Mouse (Mus musculus) gastrocnemius, postnatal 14 days (tissue): ENCODE measurements around the gene Wrap53. TPM values are rescaled to one million over a fixed set of nuclear protein-coding genes. Genes with fewer than 3 reads are reported as not detected.
"Not testable (repeated sequence)": the region's sequence is repeated elsewhere in the genome, so short reads cannot be mapped to it uniquely, and the experiment has no call there.

ENCODE experiments used
- DNase-seq: peaks from one replicate; pipeline ENCODE4 v3.0.0; 2021; ENCODE audit warnings: mixed read lengths
- intact Hi-C: fragments of 180-260 bp; cut with DNase I; formaldehyde crosslinking; loops from one replicate; pipeline ENCODE4 v1.15.1; 2025; ENCODE audit warnings: low total_unique reads
- long read RNA-seq, 2 experiments: library from polyadenylated mRNA; stranded (forward); transcript quantifications; one replicate each; pipeline ENCODE4 v2.0.0; 2021
- total RNA-seq, 2 experiments: library from RNA; stranded (reverse); gene quantifications; 2 replicates each; pipeline ENCODE4 v1.2.3; 2021

Wrap53 gene
- total RNA-seq: 1 to 10 TPM; 3.5 to 4.0 TPM
- long read RNA-seq, experiment 1, partial matches to known transcripts: 0 of 4 reads
- long read RNA-seq, experiment 1, other reads (novel, unspliced or antisense): 1 of 4 reads
- long read RNA-seq, experiment 2, partial matches to known transcripts: 1 of 2 reads
- long read RNA-seq, experiment 2, other reads (novel, unspliced or antisense): 0 of 2 reads

DNA sequence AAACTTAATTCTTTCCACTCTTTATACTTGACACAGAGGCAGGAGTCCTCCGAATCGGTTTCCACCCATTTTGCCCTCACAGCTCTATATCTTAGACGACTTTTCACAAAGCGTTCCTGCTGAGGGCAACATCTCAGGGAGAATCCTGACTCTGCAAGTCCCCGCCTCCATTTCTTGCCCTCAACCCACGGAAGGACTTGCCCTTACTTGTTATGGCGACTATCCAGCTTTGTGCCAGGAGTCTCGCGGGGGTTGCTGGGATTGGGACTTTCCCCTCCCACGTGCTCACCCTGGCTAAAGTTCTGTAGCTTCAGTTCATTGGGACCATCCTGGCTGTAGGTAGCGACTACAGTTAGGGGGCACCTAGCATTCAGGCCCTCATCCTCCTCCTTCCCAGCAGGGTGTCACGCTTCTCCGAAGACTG is at the start of gene Wrap53, which contains the start of gene Trp53:
TSS of gene Wrap53 (minus strand) at position 165 of the 424 bp plus-strand sequence.
TSS of gene Trp53 (plus strand) at position 269 of the 424 bp plus-strand sequence.
- intact Hi-C loops: no loop called here
- DNase-seq: peak; percentile 90

DNA sequence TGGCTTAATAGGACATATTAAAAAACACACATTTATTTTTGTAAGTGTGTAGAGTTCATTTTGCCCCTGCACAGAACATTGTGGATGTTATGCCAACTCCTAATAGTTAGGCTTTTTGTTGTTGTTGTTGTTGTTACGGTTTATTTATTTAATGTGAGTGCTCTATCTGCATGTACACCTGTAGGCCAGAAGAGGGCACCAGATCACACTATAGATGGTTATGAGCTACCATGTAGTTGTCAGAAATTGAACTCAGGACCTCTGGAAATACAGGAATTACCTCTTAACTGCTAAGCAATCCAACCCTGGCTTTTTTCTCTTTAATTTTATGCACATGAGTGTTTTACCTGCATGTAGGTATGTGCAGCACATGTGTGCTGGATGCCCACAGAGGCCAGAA is 49.7 kb upstream of the Wrap53 start:
- intact Hi-C loops: loop anchor here (5.0 kb wide), 1 partner anchor 37 kb away; the partner anchor contains the start of gene Cd68
- DNase-seq: no peak

DNA sequence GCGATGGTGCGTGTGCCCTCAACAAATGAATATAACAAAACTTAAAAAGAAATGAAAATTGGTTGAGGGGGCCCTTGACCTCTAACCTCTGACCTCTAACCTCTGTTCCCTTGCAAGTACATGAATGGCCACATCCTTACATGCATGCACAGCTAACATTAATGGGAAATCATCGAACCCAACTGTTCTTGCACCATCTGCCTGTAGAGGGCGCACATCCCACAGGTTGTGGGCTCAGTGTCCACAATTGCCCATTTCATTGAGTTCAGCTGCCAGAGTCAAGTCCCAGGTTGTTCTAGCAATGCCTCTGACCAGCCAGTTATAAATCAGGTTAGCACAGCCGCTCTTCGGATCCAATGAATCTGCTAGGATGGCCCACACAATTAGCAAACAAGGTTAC is 48.2 kb upstream of the Wrap53 start:
- intact Hi-C loops: loop anchor here (5.0 kb wide), 1 partner anchor 39 kb away; the partner anchor contains the start of gene Cd68
- DNase-seq: peak; percentile 67

DNA sequence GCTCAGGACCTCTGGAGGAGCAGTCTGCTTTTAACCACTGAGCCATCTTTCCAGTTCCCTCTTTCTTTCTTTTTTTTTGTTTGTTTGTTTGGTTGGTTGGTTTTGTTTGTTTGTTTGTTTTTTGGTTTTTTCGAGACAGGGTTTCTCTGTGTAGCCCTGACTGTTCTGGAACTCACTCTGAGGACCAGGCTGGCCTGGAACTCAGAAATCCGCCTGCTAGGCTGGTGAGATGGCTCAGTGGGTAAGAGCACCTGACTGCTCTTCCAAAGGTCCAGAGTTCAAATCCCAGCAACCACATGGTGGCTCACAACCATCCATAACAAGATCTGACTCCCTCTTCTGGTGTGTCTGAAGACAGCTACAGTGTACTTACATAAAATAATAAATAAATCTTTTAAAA is 44.3 kb upstream of the Wrap53 start:
- intact Hi-C loops, DNase-seq: not testable (repeated sequence)

DNA sequence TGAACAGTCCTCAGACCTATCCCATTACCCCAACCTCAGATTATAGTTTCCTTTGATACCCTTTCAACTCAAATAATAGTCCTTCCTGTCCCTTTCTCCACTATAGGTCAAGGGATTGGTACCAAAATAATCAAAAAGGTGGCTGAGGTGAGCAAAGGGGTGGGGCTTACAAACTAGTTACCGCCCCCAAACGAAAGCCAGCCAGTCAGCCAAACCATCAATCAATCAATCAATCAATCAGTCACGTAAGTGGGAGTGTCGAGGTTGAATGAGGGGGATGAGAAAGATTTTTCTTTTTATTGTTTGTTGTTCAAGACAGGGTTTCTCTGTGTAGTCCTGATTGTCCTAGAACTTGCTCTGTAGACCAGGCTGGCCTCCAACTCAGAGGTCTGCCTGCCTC is 43.0 kb upstream of the Wrap53 start:
- intact Hi-C loops: no loop called here
- no peak for DNase-seq

DNA sequence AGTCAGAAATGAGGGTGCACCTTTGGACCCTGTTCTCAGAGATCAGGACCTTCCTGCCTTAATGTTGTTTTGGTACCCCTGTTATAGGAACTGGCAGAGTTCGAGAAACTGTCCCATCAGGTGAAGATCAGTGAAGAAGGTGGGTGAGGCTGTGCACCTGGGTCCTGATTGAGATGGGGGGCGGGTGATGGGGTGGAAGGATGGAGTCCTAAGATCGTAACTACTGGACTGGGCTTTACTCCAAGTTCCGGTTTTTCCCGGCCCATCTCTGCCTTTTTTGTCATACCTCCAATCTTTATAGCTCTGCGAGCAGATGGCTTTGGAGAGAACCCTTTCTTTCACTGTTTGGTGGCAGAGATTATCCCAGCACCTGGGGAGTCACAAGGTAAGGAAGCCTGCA is 42.4 kb upstream of the Wrap53 start:
- intact Hi-C loops: no loop called here
- DNase-seq: no peak

DNA sequence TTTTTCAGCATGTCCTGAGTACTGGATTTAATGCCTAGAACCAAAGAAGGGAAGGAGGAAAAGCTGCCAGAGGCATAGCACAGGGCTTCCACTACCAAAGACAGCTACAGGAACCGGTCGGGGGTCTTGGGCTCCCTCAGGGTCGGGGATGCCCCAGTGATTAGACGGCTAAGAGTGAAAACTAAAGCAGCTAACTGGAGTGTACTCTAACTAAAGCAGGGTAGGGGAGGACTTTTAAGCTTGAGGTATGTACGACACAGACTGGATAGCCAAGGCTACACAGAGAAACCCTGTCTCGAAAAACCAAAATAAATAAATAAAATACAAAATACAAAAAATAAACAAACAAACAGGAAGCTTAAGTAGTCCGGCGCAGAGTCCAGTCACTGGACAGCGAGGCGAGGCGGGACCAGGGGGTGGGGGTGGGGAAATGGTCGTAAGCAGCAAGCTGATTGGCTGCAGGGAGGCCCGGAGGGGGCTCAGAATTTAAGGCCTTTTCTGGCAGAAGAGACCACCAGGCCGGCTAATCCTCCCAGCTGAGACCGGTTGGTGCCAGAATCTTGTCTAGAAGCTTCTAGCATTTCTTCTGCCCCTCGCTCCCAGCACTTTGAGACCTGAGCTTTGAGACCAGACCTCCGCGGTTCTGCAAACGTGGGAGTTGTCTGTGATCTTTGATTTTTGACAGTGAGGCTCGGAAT is 41.7 kb upstream of the Wrap53 start, which contains the start of gene Sat2:
TSS of gene Sat2 (plus strand) at position 454 of the 698 bp plus-strand sequence.
- DNase-seq: peak; percentile 69
- intact Hi-C loops: no loop called here

DNA sequence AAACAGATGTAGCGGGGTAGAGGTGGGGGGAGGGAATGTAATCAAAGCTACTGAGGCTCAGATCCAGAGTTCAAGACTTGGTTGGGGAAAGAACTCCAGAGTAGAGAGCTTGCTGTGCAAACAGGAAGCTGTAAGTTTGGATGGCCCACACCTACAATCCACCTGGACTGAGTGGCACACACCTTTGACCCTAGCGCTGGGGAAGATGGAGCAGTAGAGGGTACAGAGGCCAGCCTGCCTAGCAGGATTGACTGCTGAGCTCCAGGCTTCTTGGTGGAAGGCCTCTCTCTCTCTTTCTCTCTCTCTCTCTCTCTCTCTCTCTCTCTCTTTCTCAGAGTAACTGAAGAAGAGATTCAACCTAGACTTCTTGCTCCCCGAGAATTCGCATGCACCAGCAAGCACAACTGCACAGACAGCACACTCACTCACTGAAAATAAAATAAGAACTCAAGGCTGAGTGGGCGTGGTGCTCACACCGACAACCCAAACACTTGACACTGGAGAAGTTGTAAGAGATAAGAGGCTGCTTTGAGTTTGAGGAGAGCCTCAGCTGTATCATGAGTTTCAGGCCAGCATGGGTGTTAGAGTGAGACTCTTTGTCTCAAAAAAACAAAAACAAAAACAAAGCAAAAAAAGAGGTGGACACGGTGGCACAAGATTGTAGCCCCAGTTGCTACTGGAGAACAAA is 40.5 kb upstream of the Wrap53 start:
- intact Hi-C loops: no loop called here
- DNase-seq: no peak

DNA sequence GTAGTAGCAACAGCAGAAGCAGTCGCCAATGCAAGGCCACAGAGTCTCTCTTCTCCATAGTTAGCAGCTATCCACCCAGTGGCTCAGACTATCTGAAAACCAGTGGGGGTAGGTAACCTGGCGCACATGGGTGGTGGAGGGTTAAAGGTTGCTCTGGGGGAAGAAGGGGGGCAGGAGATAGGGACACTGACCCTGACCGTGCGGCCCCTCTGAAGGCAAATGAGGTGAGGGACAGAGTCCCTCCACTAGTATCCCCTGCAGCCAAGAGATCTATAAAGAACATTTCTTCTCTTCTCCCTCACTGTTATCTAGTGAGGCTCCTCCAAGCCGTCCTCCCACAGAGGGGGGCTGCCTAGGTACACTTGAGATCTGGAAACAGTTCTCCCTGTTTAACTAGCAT is 37.8 kb upstream of the Wrap53 start, which contains the start of gene Shbg:
TSS of gene Shbg (minus strand) at position 101 of the 400 bp plus-strand sequence.
- DNase-seq: no peak
- intact Hi-C loops: no loop called here

DNA sequence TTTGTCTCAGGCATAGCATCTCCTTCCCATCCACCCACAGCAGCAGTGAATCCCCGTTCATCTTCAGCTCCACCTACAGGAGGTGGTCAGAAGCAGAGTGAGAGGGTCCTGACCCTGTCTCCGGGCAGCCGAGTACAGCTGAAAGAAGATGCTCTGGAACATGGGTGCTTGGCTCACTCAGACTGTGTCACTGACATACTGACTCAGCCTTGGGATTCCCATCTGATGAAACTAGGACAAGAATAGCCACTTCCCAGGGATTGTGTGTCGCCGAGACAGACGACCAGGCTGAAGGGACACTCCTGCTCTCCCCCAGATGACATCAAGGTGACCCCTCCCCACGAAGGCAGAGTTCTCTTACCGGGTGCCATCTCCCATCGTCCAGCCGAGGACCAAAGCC is 36.7 kb upstream of the Wrap53 start:
- no peak for DNase-seq

DNA sequence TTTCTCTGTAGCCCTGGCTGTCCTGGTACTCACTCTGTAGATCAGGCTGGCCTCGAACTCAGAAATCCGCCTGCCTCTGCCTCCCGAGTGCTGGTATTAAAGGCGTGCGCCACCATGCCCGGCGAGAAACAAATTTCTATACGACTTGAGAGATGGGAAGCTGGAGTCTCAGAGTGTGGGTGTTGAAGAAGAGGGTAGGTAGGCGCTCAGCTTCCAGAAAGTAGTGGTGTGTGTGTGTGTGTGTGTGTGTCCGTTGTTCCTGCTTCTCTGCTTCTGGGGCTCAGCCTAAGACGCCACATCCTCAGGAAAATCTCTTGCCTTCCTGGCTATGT is 34.2 kb upstream of the Wrap53 start:
- intact Hi-C loops: loop anchor here (5.0 kb wide), 1 partner anchor 37 kb away; no protein-coding TSS in a partner anchor
- not testable (repeated sequence) for DNase-seq

More for the DNA sequence above, 36.7 kb upstream of the Wrap53 start:
- intact Hi-C loops: no loop called here

DNA sequence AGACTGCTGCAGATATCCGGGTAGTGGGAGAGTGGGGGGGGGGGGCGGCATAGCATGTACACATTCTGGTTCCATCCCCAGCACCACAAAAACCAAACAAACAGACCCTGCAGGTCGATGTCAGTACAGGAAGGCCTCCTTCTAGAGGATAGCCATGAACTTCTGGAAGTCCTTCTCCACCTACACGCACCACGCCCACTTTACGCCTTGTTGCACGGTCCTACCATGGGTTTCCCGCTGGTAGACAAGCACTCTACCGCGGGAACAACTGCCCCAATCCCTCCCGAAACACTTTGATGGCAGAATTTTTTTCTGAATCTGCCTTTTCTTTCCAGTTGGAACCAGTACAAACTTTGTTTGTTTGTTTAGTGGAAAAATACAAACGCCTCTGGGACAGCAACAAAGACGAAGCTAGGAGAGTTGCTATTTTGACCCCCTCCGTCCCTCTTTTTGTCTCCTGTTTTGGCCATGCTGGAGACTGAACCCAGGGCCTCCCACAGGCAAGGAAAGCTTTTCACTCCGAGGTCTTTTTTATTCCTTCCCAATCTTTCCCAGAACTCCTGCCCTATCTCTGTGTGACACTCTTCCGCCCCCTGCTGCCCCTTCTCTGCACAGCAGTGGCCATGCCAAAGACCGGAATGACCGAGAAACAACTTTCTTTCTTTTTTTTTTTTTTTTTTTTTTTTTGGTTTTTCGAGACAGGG is 33.6 kb upstream of the Wrap53 start:
- peak; percentile 85 for DNase-seq
- intact Hi-C loops: loop anchor here (5.0 kb wide), 1 partner anchor 36 kb away; no protein-coding TSS in a partner anchor

DNA sequence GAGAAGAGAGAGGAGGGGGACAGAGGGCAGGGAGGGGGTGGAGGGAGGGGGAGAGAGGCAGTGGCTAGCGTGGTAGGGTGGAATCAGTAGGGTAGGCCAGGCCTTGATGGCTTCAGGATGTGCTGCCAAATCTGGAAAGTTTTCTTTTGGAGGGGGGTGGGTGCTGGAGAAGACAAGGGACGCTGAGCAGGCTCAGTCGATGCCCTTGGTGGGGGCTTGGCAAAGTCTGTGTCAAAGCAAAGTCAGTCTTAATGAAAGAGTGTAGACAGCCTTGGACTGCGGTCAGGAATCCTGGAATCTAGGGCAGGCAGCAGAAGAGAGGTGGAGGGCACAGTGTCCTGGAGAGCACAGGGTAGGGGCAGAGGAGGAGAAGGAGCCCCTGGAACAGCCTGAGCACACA is 30.8 kb upstream of the Wrap53 start:
- no peak for DNase-seq
- intact Hi-C loops: loop anchor here (5.0 kb wide), 1 partner anchor 34 kb away; no protein-coding TSS in a partner anchor

DNA sequence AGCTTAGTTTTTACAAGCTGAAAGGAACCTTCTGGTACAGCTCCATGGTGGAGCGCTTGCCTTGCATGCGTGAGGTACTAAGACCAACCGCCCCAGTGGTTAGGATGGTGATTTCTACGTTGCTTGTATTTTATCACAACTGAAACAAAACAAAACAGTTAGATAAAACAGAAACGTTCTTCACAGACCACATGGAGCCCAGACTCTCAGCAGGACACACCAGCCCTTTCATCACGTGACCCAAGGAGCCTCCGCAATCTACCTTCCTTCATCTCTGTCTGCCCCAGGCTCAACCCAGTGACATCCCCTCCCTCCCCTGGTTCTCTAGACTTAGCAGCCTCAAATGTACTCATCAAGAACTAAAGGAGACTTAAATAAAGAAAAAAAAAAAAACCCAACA is 29.4 kb upstream of the Wrap53 start:
- DNase-seq: no peak
- intact Hi-C loops: no loop called here

DNA sequence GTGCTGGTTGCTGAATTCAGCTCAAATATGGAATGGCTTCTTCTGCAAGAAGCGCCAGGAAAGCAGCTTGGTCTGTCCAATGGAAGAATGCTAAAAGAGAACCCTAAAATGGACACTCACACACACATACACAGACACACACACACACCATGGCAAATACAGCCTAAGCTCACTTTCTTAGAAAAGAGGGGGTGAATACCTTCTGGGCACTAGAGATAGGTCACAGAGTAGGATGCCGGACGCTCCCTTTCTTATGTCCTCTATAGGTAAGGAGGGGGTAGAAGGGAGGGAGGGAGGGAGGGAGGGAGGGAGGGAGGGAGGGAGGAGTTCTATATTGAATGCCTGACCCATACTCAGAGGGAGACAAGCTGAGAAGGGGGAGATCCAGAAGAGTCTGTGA is 28.5 kb upstream of the Wrap53 start:
- intact Hi-C loops: no loop called here
- no peak for DNase-seq

DNA sequence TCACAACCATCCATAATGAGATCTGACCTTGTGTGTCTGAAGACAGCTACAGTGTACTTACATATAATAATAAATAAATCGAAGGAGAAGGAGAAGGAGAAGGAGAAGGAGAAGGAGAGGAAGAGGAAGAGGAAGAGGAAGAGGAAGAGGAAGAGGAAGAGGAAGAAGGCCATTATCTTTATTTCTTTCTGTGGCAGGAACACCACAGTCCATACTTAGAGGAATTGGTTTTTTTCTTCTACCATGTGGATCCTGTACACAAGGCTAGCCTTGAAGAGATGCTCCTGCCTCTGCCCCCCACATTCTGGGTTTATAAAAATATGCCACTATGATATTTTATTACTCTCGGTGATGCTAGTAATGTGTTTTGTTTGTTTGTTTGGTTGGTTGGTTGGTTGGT is 26.8 kb upstream of the Wrap53 start:
- intact Hi-C loops: no loop called here
- DNase-seq: no peak

DNA sequence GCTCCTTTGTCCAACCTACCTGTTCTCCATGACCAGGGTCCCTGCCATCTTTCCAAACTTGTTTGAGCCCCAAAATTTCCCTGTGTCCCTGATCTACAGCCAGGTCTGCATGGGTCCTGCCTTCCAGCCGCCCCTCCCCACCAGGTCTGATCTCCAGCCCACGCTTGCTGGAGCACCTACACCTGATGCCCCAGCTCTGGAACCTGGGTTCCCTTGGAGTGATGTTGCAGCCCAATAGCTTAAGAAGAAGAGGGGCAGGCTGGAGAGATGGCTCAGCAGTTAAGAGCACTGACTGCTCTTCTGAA is 26.4 kb upstream of the Wrap53 start:
- intact Hi-C loops: no loop called here

DNA sequence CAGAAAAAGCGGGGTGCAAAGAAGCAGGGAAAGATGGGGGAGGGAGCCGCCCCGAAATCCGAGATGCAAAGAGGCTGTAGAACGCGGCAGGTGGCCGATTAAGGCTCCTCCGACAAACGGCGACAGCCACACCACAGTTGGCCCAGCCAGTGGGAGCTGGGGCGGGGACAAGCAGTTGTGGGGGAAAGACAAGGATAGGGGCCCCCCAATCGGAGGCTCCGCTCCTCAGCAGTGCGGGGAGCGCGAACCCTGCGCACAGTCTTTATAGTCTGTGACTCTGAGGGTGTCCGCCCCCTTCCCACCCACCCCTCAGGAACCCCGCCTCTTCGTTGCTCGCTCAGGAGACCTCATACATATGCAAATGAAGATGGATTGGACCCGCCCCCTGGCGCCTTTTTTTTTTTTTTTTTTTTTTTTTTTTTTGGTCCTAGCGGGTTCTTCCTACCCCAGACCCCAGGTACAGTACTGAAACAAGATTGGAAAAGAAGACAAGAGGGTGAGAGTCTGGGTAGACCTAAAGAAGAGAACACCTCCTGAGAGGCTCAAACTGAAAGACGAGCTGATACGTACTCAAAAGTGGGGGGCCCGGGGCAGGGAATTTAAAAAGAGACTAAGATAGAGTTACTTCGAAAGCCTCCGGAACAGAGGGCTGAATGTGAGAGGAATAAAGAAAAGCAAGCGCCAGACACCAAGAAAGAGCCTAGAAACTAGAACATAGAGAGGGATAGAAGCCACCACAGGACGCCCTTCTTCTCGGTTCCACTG is 25.9 kb upstream of the Wrap53 start, which contains the start of gene Atp1b2:
TSS of gene Atp1b2 (minus strand) at position 217 of the 765 bp plus-strand sequence.
- intact Hi-C loops: no loop called here
- DNase-seq: peak; percentile 80

More for the DNA sequence above, 26.4 kb upstream of the Wrap53 start:
- DNase-seq: no peak
